Mouse (Mus musculus): ENCODE data around the gene Pdcd4. TPM values are rescaled to one million over a fixed set of nuclear protein-coding genes. Genes with fewer than 3 reads are reported as not detected.

The Pdcd4 gene
- total and polyA plus RNA-seq, 2 experiments from 2014 or later, result 32.3 to 82.7 TPM

GRCm38 (mm10) chr19:53892838-53893359, 868 bp downstream of the Pdcd4 start:
- DNase-seq (no peak), ATAC-seq (peak; percentile 23; the same call in 1 of the 2 replicates)
- no peaks in the 10 kb centered on the region for H3K4me1 ChIP-seq (ENCODE audit: insufficient read depth)
- TF ChIP-seq CTCF (IDR thresholded peaks at IDR 0.05; ENCODE audit: low read depth), result no peak
- WGBS, result 44% methylated on average over 9 of the region's 9 CpGs
- H3K27ac ChIP-seq (ENCODE audit: low read depth, low read length), result no peak overlapping the region
- H3K9me3 ChIP-seq (ENCODE audit: low read length), result no peaks in the 10 kb centered on the region
- H3K36me3 ChIP-seq (ENCODE audit: insufficient read depth), result no peaks in the 10 kb centered on the region
- H3K27me3 ChIP-seq (ENCODE audit: insufficient read depth, low read length), result no peaks in the 10 kb centered on the region
- H3K9ac ChIP-seq, result no peak overlapping the region
- H3K4me3 ChIP-seq (ENCODE audit: low read depth, low read length), result no peak overlapping the region
- no peak overlapping the region for H3K4me2 ChIP-seq (ENCODE audit: low read depth)

- Histone ChIP-seq H3K36me3 (ENCODE audit: insufficient read depth) (no peaks in the 10 kb centered on the region), H3K4me2 (ENCODE audit: low read depth) (no peak overlapping the region), H3K4me3 (ENCODE audit: low read depth, low read length) (no peak overlapping the region), H3K27ac (ENCODE audit: low read depth, low read length) (no peak overlapping the region), H3K27me3 (ENCODE audit: insufficient read depth, low read length) (no peaks in the 10 kb centered on the region), H3K9ac (no peak overlapping the region), H3K4me1 (ENCODE audit: insufficient read depth) (no peaks in the 10 kb centered on the region), H3K9me3 (ENCODE audit: low read length) (no peaks in the 10 kb centered on the region)
- ATAC-seq (no peak), DNase-seq (no peak)
- TF ChIP-seq CTCF (IDR thresholded peaks at IDR 0.05; ENCODE audit: low read depth), result no peak
- 74% methylated on average over 3 of the region's 3 CpGs for WGBS
Measured at GRCm38 (mm10) chr19:53893711-53894171, 1.7 kb downstream of the Pdcd4 start.

- Histone ChIP-seq H3K4me2 (ENCODE audit: low read depth) (no peak overlapping the region), H3K27me3 (ENCODE audit: insufficient read depth, low read length) (no peaks in the 10 kb centered on the region), H3K36me3 (ENCODE audit: insufficient read depth) (no peaks in the 10 kb centered on the region), H3K4me3 (ENCODE audit: low read depth, low read length) (no peak overlapping the region), H3K9ac (no peak overlapping the region), H3K4me1 (ENCODE audit: insufficient read depth) (no peaks in the 10 kb centered on the region), H3K9me3 (ENCODE audit: low read length) (no peaks in the 10 kb centered on the region), H3K27ac (ENCODE audit: low read depth, low read length) (no peak overlapping the region)
- 80% methylated on average over 12 of the region's 12 CpGs for WGBS
- no peak for ATAC-seq
- DNase-seq, result no peak
- TF ChIP-seq CTCF (IDR thresholded peaks at IDR 0.05; ENCODE audit: low read depth), result no peak
Measured at GRCm38 (mm10) chr19:53894538-53895121, 2.6 kb downstream of the Pdcd4 start.

- H3K9me3 ChIP-seq (ENCODE audit: low read length), result no peaks in the 10 kb centered on the region
- DNase-seq (no peak), ATAC-seq (no peak)
- peaks cover 5% of the 10 kb centered on the region for H3K4me1 ChIP-seq (ENCODE audit: insufficient read depth)
- no peak overlapping the region for H3K4me2 ChIP-seq (ENCODE audit: low read depth)
- no peak overlapping the region for H3K27ac ChIP-seq (ENCODE audit: low read depth, low read length)
- 75% methylated on average over 5 of the region's 5 CpGs for WGBS
- no peak for TF ChIP-seq CTCF (IDR thresholded peaks at IDR 0.05; ENCODE audit: low read depth)
- no peaks in the 10 kb centered on the region for H3K27me3 ChIP-seq (ENCODE audit: insufficient read depth, low read length)
- no peak overlapping the region for H3K4me3 ChIP-seq (ENCODE audit: low read depth, low read length)
- H3K9ac ChIP-seq, result no peak overlapping the region
- no peaks in the 10 kb centered on the region for H3K36me3 ChIP-seq (ENCODE audit: insufficient read depth)
Measured at GRCm38 (mm10) chr19:53898046-53898445, 6.0 kb downstream of the Pdcd4 start.

GRCm38 (mm10) chr19:53898498-53898897, 6.5 kb downstream of the Pdcd4 start:
- no peak for DNase-seq
- no peak overlapping the region for H3K4me3 ChIP-seq (ENCODE audit: low read depth, low read length)
- no peaks in the 10 kb centered on the region for H3K36me3 ChIP-seq (ENCODE audit: insufficient read depth)
- 74% methylated on average over 4 of the region's 4 CpGs for WGBS
- no peak for ATAC-seq
- no peaks in the 10 kb centered on the region for H3K27me3 ChIP-seq (ENCODE audit: insufficient read depth, low read length)
- no peak overlapping the region for H3K27ac ChIP-seq (ENCODE audit: low read depth, low read length)
- H3K4me2 ChIP-seq (ENCODE audit: low read depth), result no peak overlapping the region
- no peak for TF ChIP-seq CTCF (IDR thresholded peaks at IDR 0.05; ENCODE audit: low read depth)
- H3K9ac ChIP-seq, result no peak overlapping the region
- H3K4me1 ChIP-seq (ENCODE audit: insufficient read depth), result peaks cover 5% of the 10 kb centered on the region
- H3K9me3 ChIP-seq (ENCODE audit: low read length), result no peaks in the 10 kb centered on the region

- H3K4me1 ChIP-seq (ENCODE audit: insufficient read depth), result peaks cover 5% of the 10 kb centered on the region
- no peak overlapping the region for H3K4me2 ChIP-seq (ENCODE audit: low read depth)
- H3K9me3 ChIP-seq (ENCODE audit: low read length), result no peaks in the 10 kb centered on the region
- no peak overlapping the region for H3K9ac ChIP-seq
- no peak overlapping the region for H3K27ac ChIP-seq (ENCODE audit: low read depth, low read length)
- WGBS, result 74% methylated on average over 25 of the region's 25 CpGs
- no peaks in the 10 kb centered on the region for H3K27me3 ChIP-seq (ENCODE audit: insufficient read depth, low read length)
- DNase-seq (no peak), ATAC-seq (no peak)
- no peak overlapping the region for H3K4me3 ChIP-seq (ENCODE audit: low read depth, low read length)
- H3K36me3 ChIP-seq (ENCODE audit: insufficient read depth), result no peaks in the 10 kb centered on the region
- no peak for TF ChIP-seq CTCF (IDR thresholded peaks at IDR 0.05; ENCODE audit: low read depth)
Measured at GRCm38 (mm10) chr19:53898970-53899900, 7.2 kb downstream of the Pdcd4 start.
